Mouse (Mus musculus) limb, embryonic 12.5 days (tissue): ENCODE results near the gene Ralb. TPM values are rescaled to one million over a fixed set of nuclear protein-coding genes. Genes with fewer than 3 reads are reported as not detected.

Experiments
- ATAC-seq: fragments of 200-750 bp; cut with Nextera tagmentation; 2 replicates; pipeline ENCODE4 v1.8.0; 2017; ENCODE audit warnings: low read depth, moderate TSS enrichment; ENCODE audit not compliant: insufficient number of reproducible peaks, insufficient read depth, low FRiP score, low TSS enrichment
- H3K27ac ChIP-seq: fragments of 300-500 bp; sonication (generic); 2 replicates; pipeline ENCODE4 v1.5.1; 2016; ENCODE audit warnings: mild to moderate bottlenecking, moderate library complexity
- H3K27me3 ChIP-seq: fragments of 300-500 bp; sonication (generic); 2 replicates; pipeline ENCODE4 v1.6.1; 2016; ENCODE audit warnings: mild to moderate bottlenecking, moderate library complexity
- H3K36me3 ChIP-seq: fragments of 300-500 bp; sonication (generic); 2 replicates; pipeline ENCODE4 v1.6.1; 2016; ENCODE audit warnings: mild to moderate bottlenecking, moderate library complexity
- H3K4me1 ChIP-seq: fragments of 300-500 bp; sonication (generic); replicated peaks from 2 replicates; pipeline ENCODE4 v1.6.1; 2016
- H3K4me2 ChIP-seq: fragments of 300-500 bp; sonication (generic); 2 replicates; pipeline ENCODE4 v1.6.1; 2016; ENCODE audit warnings: mild to moderate bottlenecking, moderate library complexity
- H3K4me3 ChIP-seq: fragments of 300-500 bp; sonication (generic); replicated peaks from 2 replicates; pipeline ENCODE4 v1.5.1; 2016; ENCODE audit warnings: mild to moderate bottlenecking
- H3K9ac ChIP-seq: fragments of 300-500 bp; sonication (generic); replicated peaks from 2 replicates; pipeline ENCODE4 v1.6.1; 2016; ENCODE audit warnings: mild to moderate bottlenecking, moderate library complexity
- H3K9me3 ChIP-seq: fragments of 300-500 bp; sonication (generic); 2 replicates; pipeline ENCODE4 v1.6.1; 2016; ENCODE audit warnings: mild to moderate bottlenecking, moderate library complexity
- WGBS: fragments of 180-500 bp; shearing (Covaris S2); methylation state at CpG from one replicate; pipeline ENCODE4 v1.1.7; 2016; 5-methylcytosine and 5-hydroxymethylcytosine counted together
- polyA plus RNA-seq: library from polyadenylated mRNA; unstranded; fragments of >200 nt; fragmentation: Nextera tagmentation; extraction: Ambion mirVana; gene quantifications from 2 replicates; pipeline ENCODE4 v1.2.1, GENCODE M21; 2016

Ralb gene
- polyA plus RNA-seq, 1 experiment from 2014 or later, result 112 TPM

DNA sequence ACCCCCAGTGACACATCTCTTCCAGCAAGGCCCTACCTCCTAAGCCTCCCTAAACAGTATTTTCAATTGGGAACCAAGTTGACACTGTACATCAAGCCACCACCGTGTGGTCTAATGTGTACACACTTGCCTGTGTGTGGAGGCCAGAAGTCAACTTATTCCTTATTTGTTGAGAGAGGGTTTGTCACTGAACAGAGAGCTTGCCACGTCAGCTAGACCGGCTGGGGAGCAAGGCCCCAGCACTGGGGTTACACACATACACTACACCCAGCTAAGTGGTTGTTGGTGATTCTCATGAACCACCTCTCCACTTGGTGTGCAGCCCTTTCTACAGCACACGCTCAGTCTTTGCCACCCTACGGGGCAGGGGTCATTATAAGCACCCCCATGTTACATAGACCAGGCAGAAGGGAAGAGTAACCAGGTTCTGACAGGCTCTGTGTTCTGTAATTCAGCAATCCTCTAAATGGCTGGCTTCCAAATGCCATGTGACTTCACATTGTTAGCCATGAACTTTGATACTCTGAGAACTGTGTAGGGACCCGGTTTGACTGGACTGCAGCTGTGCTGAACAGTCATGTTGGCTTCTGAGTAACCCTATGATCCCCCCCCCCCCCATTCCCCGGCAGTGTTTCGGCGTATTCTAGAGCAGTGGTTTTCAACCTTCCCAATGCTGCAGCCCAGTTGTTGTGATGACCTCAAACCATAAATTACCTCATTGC is 36.4 kb upstream of the Ralb start:
- ATAC-seq, result peak; percentile 38; the same call in 1 of the 2 replicates
- no peak overlapping the region for H3K4me3 ChIP-seq
- H3K36me3 ChIP-seq, result no peaks in the 10 kb centered on the region
- WGBS, result 79% methylated on average over 9 of the region's 9 CpGs
- no peak overlapping the region for H3K9ac ChIP-seq
- 0 out of 2 replicates have a peak overlapping the region, but pooled peaks have one; percentile 41 for H3K27ac ChIP-seq
- H3K9me3 ChIP-seq, result no peaks in the 10 kb centered on the region
- H3K4me2 ChIP-seq, result no peak overlapping the region
- peaks cover 6% of the 10 kb centered on the region for H3K4me1 ChIP-seq
- no peaks in the 10 kb centered on the region for H3K27me3 ChIP-seq

- ATAC-seq, result no peak
- no peaks in the 10 kb centered on the region for H3K4me1 ChIP-seq
- H3K27me3 ChIP-seq, result no peaks in the 10 kb centered on the region
- H3K4me2 ChIP-seq, result no peak overlapping the region
- H3K36me3 ChIP-seq, result no peaks in the 10 kb centered on the region
- H3K27ac ChIP-seq, result no peak overlapping the region
- no peaks in the 10 kb centered on the region for H3K9me3 ChIP-seq
- H3K4me3 ChIP-seq, result no peak overlapping the region
- 68% methylated on average over 2 of the region's 2 CpGs for WGBS
- no peak overlapping the region for H3K9ac ChIP-seq
Observed at GRCm38 (mm10) chr1:119539252-119539651, 34.7 kb upstream of the Ralb start.

GRCm38 (mm10) chr1:119537651-119538050 is 33.1 kb upstream of the Ralb start:
- Histone ChIP-seq H3K4me3 (no peak overlapping the region), H3K4me2 (no peak overlapping the region), H3K36me3 (no peaks in the 10 kb centered on the region), H3K4me1 (no peaks in the 10 kb centered on the region), H3K27me3 (no peaks in the 10 kb centered on the region), H3K9ac (no peak overlapping the region), H3K27ac (no peak overlapping the region), H3K9me3 (no peaks in the 10 kb centered on the region)
- ATAC-seq, result no peak
- 76% methylated on average over 6 of the region's 6 CpGs for WGBS

- ATAC-seq, result no peak
- no peaks in the 10 kb centered on the region for H3K9me3 ChIP-seq
- no peaks in the 10 kb centered on the region for H3K27me3 ChIP-seq
- H3K4me2 ChIP-seq, result no peak overlapping the region
- WGBS, result 87% methylated on average over 2 of the region's 2 CpGs
- H3K4me1 ChIP-seq, result no peaks in the 10 kb centered on the region
- no peaks in the 10 kb centered on the region for H3K36me3 ChIP-seq
- H3K9ac ChIP-seq, result no peak overlapping the region
- H3K4me3 ChIP-seq, result no peak overlapping the region
- H3K27ac ChIP-seq, result no peak overlapping the region
Observed at GRCm38 (mm10) chr1:119536122-119536521, 31.5 kb upstream of the Ralb start.

DNA sequence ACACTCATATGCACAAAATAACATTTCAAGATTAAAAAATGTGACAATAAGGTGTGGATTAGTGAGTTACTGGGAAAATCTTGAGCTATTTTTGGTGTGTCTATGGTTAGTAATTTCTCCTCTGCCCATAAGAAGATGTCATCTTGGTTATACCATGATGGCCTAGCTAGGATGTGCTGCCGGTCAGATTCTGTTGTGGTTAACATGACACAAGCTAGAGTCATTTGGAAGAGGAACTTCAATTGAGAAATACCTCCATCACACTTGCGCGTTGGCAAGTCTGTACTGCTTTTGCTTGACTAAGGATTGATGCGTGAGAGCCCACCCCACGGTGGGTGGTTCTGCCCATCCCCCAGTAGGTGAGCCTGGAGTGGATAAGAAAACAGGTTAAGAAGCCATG is 29.7 kb upstream of the Ralb start:
- 96% methylated on average over 5 of the region's 5 CpGs for WGBS
- no peak for ATAC-seq
- H3K27me3 ChIP-seq, result no peaks in the 10 kb centered on the region
- H3K9me3 ChIP-seq, result no peaks in the 10 kb centered on the region
- no peaks in the 10 kb centered on the region for H3K4me1 ChIP-seq
- H3K4me2 ChIP-seq, result no peak overlapping the region
- no peak overlapping the region for H3K27ac ChIP-seq
- no peak overlapping the region for H3K9ac ChIP-seq
- H3K36me3 ChIP-seq, result peaks cover 5% of the 10 kb centered on the region; the same call in 1 of the 2 replicates
- H3K4me3 ChIP-seq, result no peak overlapping the region

DNA sequence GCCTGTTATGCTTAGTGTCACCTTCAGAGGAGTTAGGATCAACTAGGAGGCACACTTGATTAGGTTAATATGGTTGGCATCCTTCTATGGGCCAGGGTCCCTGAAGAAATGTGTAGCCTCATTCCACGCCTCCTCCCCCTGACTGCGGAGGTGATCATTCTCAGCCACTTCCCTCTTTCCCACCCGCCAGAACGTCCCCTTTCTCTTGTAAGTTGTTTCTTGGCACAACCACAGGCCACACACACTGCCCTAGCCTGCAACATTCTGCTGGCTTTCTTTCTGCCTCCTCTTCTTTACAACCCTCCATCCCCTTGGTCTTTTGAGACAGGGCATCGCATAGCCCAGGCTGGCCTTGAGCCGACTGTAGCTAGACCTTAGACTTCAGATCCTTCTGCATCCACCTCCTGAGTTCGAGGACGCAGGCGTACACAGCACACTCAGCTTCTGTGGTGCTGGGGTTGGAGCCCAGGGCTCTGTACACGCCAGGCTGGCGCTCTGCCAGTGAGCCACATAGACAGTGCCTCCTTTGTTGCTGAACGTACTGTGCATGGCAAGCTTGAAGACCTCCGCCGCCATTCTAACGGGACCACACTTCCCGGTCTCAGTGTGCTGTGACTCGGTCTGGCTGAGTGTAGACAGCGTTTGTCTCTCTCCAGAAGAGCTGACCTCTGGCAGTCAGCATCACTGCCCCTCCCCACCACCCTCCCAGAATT is 28.7 kb upstream of the Ralb start:
- Histone ChIP-seq H3K4me3 (no peak overlapping the region), H3K27me3 (no peaks in the 10 kb centered on the region), H3K36me3 (peaks cover 16% of the 10 kb centered on the region), H3K27ac (no peak overlapping the region), H3K9me3 (peaks cover 7% of the 10 kb centered on the region; the same call in 1 of the 2 replicates), H3K4me2 (no peak overlapping the region), H3K9ac (no peak overlapping the region), H3K4me1 (no peaks in the 10 kb centered on the region)
- WGBS, result 90% methylated on average over 18 of the region's 18 CpGs
- ATAC-seq, result no peak

GRCm38 (mm10) chr1:119532165-119532564 is 27.6 kb upstream of the Ralb start:
- Histone ChIP-seq H3K4me2 (no peak overlapping the region), H3K27me3 (no peaks in the 10 kb centered on the region), H3K9me3 (peaks cover 15% of the 10 kb centered on the region; the same call in 1 of the 2 replicates), H3K36me3 (peaks cover 27% of the 10 kb centered on the region), H3K4me3 (no peak overlapping the region), H3K9ac (no peak overlapping the region), H3K27ac (no peak overlapping the region), H3K4me1 (no peaks in the 10 kb centered on the region)
- WGBS, result 92% methylated on average over 6 of the region's 6 CpGs
- ATAC-seq, result peak; percentile 75

DNA sequence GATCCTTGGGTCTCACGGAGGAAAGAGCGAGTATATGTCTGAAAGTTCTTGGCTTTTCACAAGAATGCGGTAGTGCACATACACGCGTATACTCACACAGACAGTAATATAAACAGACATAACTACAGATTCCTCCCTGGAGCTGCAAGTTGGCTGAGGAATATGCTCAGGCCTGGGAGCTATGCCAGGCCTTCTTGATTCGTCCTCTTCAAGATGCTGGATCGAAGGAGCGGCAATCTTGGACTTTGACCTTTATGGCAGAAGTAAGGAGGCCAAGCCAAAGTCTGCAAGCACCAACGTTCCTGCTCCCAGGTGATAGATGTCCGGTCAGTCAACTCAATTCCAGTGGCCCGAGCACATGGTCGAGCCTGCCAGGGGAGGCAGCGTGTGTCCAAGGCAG is 26.3 kb upstream of the Ralb start:
- H3K4me1 ChIP-seq, result peaks cover 9% of the 10 kb centered on the region
- H3K9ac ChIP-seq, result no peak overlapping the region
- no peak overlapping the region for H3K4me2 ChIP-seq
- H3K27ac ChIP-seq, result no peak overlapping the region
- WGBS, result 93% methylated on average over 13 of the region's 13 CpGs
- no peak for ATAC-seq
- peaks cover 22% of the 10 kb centered on the region; the same call in 1 of the 2 replicates for H3K9me3 ChIP-seq
- H3K27me3 ChIP-seq, result no peaks in the 10 kb centered on the region
- no peak overlapping the region for H3K4me3 ChIP-seq
- peaks cover 32% of the 10 kb centered on the region for H3K36me3 ChIP-seq

- peak; percentile 95 for ATAC-seq
- Histone ChIP-seq H3K27me3 (no peaks in the 10 kb centered on the region), H3K9me3 (peaks cover 22% of the 10 kb centered on the region; the same call in 1 of the 2 replicates), H3K4me2 (peak within 1 kb of the TSS; percentile 87), H3K4me3 (peak within 1 kb of the TSS; percentile 60), H3K9ac (peak within 1 kb of the TSS; percentile 77), H3K36me3 (peaks cover 32% of the 10 kb centered on the region), H3K4me1 (peaks cover 20% of the 10 kb centered on the region), H3K27ac (peak within 1 kb of the TSS; percentile 81)
- 1% methylated on average over 78 of the region's 82 CpGs for WGBS
Observed at GRCm38 (mm10) chr1:119525689-119526591, 21.3 kb upstream of the Ralb start, which contains the start of gene Tmem185b. Tmem185b (plus strand) TSS chr1:119526160.

DNA sequence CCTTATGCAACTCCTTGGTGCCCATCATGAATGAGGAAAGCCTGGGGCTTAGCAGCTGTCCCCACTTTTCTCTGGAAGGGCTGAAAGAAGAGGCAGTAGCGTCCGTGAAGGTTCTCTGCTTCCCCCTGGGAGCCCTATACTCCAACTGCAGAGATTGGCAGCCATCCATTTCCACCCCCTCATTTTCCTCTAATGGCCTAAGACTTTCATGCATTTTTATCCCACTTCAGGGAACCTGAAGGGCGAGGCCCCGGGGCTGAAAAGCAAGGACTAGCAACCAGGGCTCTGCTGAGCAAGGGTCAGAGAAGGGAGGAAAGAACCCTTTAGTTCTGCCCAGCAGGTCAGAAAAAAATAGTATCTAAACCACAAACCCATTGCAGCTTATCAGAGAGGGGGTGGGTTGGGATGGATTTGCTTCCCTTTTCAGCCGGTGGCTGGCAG is 20.4 kb upstream of the Ralb start:
- peak overlapping the region; percentile 87 for H3K4me2 ChIP-seq
- 27% methylated on average over 5 of the region's 5 CpGs for WGBS
- no peaks in the 10 kb centered on the region for H3K27me3 ChIP-seq
- H3K27ac ChIP-seq, result peak overlapping the region; percentile 54; the same call in 1 of the 2 replicates
- peaks cover 32% of the 10 kb centered on the region for H3K36me3 ChIP-seq
- peaks cover 20% of the 10 kb centered on the region for H3K4me1 ChIP-seq
- H3K9ac ChIP-seq, result peak overlapping the region; percentile 77
- ATAC-seq, result no peak
- H3K4me3 ChIP-seq, result peak overlapping the region; percentile 60
- H3K9me3 ChIP-seq, result peaks cover 22% of the 10 kb centered on the region; the same call in 1 of the 2 replicates
